Mouse (Mus musculus): ENCODE data around the gene Pld1.

Pld1 gene

DNA sequence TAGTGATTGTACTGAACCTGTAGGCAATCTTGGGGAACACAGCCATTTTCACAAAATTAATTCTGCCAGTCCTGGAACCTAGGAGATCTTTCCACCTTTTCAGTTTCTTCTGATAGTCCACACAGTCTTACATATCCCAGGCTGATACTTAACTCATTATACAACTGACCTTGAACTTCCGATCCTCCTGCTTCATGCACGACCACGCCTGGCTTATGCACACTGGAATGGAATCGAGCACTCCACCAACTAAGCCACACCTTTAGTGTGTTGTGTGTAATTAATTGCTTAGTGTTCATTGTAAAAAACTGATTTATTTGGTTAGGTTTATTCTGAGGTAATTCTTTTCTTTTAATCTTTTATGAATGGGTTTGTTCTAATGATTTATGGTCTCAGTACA, 122.2 kb downstream of the Pld1 start:
- no peak for DNase-seq

DNA sequence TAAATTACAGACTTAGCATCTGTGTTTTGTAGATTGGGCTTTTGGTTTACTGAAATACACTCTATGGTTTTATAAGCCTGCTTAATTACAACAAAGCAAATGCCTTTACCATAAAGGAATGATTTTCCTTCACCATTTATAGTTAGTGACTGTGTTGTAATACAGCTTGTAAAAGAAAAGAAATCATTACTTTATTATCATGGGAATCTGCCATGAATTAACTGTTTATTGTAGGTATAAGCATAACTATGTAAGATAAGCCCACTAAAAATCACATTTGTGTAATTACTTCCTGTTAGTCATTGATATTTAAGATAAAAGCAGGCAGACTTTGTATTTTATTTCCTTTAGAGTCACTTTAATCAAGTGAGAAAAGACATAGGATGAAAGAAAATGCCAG, 122.7 kb downstream of the Pld1 start:
- no peak for DNase-seq

DNA sequence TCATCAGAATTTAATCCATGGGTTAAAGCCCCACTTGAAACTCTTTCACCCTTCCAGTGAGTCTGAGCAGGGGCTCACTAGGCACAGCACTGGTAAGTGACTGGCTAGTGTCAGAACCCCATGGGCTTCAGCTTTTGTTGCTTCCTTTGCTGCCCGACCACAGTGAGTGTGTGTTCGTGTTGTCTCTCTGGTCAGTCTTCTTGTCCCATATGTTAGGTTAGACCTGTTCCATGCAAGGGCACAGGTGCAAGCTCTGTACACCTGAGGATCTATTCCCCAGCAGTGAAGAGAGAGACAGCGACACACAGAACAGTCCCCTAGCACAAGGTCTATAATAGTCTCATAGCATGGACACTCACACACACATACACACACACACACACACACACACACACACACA, 140.7 kb downstream of the Pld1 start:
- no peak for DNase-seq

DNA sequence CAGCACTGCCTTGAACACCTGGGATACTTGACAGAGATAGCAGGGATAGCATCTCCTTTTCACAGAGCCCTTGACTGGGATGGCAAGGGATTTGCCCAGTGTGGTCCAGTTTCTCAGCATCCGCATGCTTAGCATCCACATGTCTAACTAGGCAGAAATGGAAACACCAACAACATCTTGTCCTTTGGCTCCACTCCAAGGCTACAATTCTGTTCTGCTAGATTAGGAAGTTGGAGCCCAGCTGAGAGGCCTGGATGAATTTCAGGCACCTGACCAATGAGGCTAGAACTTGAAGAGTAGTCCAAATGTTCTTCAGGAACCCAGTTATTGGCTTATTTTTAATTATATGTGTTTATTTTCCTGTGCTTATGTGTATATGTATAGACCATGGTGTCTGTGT, 141.6 kb downstream of the Pld1 start:
- DNase-seq: no peak

DNA sequence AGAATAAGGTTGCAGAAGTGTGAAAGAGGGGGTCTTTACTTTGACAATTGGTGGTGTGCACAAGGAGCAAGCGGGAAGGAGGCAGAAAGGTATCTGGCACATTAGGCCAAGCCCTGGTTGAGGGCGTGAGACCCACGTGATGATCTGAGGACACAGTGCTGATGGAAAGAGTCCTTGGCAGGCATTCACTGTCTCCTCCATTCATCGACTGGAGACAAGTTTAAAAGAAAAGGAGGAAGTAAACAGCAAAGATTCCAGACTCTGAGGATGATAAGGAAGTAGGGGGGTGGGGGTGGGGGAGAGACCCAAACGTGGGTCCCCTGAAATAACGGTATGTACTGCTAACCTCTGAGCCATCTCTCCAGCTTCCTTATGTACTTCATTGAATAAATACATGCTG, 142.5 kb downstream of the Pld1 start:
- DNase-seq: peak; percentile 7

DNA sequence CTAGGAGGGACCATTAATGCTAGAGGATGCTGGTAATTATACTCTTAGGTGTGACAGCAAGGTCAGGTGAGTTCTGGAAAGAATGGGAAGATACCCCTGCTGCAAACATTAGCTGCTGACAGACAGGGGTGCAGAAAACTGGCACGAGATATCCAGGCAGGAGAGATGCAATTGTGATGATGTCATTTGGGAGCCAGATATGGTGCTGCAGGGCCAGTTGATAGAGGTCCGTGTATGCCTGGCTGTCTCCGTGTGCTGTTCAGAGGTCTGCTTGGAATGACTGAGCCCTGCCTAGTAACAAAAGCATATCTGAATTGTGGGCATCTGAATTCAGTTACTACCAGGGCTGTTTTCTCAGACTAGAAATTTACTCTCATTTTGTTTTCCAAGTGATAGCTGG, 144.7 kb downstream of the Pld1 start:
- DNase-seq: no peak

DNA sequence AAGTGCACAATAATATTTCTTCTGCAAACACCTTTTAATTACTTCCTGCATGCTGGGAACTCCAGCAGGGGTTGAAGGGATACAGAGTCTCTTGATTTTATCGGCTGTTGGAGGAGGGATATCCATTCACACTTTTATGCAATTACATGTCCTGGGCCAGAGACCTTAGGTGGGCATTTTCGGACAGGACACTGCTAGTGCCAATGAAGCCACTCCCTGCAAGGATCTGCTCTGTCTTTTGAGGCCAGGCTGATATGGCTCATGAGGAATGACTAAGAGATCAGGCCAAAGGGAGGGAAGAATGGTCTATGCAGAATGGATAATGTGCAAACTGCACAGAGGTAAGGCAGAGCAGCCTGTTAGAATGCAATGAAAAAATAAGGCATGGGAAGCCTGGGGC, 145.8 kb downstream of the Pld1 start:
- no peak for DNase-seq

DNA sequence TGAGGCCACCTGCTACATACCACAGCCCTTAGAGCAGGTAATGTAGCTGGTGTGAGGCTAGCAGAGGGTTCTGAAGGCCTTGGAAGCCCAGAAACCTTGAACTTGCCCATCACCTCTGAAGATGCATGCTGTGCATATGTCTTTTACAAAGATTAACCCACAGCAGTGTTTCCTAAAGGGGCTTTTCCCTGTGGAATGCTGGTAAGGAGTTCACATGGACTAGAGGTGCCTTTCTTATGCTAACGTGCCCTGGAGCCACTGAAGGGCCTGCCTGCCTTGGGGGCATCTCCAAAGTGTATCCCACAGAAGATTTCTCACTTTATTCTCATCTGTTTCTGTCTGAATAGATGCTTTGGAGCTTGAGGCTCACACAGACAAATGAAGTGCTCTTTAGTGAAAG, 152.8 kb downstream of the Pld1 start:
- no peak for DNase-seq

DNA sequence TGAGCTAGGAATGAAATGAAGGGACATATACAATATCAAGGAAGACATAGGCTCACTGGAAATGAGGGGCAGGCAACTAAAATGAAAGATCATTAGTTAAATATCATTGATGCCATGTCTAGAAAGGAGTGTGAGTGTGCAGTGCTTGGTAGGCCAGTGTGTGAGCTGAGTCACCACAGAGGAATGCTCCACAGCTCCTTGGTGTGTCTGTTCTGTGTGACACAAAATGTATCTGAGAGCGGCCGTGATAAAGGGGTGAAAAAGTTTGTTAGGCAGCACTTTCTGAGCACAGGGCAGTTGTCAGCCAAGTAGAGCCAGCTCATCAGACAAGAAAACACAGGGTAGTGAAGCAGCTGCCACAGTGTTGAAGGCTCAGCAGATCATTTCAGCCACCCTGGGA, 153.2 kb downstream of the Pld1 start:
- DNase-seq: no peak

DNA sequence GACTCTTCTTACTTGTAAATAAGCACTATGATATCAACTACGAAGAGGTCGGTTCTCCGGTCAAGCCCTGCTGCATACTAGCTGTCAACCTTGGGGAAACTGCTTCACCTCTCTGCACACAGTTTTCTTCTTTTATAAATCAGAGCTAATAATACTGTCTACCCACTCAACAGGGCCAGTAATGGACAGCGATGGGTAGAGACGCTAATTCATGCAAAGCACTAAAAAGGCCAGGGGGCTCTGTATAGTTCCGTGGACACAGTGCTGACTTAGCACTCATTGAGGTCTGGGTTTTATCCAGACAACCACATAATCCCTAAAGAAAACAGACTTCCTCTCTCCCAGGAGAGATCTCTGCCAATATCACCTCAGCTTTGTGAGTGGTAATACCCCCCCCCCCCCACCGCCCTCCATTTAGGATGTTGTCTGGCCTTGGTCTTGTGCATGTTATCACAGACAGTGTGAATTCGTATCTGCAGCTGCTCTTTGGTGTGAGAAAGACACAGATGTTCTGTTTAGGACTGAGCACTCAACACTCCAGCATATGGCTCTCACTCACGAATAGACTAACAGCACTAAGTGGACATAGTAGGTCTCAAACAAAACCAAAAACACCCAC, 155.3 kb downstream of the Pld1 start:
- no peak for DNase-seq

DNA sequence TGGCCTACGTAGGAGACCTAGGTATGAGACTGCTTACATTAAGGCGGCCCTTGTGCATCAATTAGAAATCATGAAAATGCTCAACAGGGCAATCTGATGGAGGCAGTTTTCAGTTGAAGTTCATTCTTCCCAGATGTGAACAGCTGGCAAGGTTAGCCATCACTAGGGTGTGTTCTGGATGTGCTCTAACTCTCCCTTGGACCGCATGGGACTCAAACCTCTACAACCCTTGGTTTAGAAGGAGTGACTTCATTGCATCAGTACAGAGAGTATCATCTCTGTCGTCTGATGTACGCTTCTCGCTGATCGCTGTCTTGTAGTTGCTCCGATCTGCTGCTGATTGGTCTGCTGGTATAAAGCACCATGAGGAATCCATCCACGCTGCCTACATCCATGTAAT, 157.0 kb downstream of the Pld1 start:
- DNase-seq: no peak

DNA sequence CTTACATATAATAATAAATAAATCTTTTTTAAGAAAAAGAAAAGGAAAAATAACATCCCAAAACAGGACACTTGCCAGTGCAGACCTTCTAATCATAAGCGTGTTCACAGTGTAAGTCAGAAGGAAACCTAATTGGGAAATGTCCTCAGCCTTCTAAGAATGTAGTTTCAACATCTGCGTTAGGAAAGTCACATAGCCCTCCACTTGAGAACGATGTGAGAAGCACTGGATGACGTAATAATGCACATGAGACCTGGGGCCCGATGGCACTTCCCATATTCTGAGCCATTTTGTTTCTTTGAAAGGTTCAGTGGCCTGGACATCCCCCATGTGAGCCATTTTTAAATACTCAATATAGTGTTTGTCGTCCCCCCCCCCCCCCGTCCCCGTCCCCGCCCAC, 160.7 kb downstream of the Pld1 start:
- peak; percentile 72 for DNase-seq

DNA sequence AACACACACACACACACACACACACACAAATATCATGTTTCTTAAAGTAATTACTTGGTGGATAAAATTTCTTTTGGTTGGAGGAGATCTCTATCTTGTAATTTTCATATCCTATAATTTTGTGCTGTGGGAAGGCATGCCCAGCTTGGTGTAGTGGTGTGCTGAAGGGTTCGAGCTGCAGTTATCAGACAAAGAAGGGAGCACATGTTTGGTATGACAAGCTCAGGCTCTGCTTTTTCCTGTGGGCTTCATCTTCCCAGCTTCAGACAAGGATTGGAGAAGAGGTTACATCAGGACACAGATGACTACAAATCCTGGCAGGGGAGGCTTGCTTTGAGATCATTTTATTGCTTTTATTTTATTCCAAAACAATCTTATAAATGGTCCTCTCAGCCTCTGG, 166.5 kb downstream of the Pld1 start:
- peak; percentile 7 for DNase-seq

DNA sequence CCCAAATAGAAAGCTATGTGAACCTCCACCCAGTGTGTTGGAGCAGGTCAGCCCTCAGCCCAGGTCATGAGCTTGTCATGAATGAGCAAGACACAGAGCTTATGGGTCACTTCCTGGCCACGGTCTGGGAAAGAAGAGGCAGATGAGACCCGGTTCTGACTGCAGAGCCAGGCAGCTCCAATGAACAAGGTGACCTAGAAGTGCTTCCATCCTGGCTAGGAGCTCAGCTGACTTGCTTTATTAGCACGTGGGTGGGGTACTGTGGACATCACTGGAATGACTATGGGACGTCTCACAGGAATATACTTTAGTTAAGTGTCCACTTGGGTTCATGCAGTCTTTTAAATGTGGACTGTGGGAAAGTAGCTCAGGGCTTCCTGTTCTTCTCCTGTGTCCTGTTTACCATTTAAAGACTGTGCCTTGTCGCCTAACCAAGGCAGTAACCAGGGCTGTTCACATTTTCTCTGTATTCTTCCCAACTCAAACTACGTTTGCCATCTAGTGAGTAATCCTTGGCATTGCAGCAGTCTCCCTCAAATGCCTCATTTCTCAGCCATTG, 169.0 kb downstream of the Pld1 start:
- peak; percentile 60 for DNase-seq

DNA sequence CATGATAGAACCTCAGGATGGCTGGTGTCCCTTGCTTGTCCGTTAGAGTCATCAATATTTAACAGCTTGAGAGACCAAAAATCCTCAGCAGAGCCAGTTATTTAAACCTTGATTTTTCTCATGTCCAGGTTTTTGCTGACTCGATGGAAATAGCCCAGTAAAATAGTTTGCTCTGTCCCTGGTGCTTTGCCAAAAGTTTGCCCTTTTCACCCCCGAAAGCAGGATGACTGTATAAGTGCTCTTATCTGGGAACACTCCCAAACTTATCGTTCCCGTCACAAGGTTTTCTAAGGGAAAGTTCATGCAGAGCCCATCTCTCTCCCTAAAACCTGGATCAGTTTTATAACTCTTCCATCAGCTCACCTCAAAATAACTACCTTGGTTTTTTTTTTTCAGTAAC, 173.0 kb downstream of the Pld1 start:
- peak; percentile 54 for DNase-seq

DNA sequence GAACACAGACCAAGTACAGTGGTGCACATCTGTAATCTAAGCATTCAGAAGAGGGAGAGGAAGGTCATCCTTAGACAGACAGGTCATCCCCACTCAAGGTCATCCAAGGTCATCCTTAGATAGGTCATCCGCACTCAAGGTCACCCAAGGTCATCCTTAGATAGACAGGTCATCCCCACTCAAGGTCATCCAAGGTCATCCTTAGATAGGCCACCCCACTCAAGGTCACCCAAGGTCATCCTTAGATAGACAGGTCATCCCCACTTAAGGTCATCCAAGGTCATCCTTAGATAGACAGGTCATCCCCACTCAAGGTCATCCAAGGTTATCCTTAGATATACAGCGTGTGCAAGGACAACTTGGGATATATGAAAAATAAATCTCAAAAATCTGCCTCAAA, 175.4 kb downstream of the Pld1 start:
- DNase-seq: no peak

DNA sequence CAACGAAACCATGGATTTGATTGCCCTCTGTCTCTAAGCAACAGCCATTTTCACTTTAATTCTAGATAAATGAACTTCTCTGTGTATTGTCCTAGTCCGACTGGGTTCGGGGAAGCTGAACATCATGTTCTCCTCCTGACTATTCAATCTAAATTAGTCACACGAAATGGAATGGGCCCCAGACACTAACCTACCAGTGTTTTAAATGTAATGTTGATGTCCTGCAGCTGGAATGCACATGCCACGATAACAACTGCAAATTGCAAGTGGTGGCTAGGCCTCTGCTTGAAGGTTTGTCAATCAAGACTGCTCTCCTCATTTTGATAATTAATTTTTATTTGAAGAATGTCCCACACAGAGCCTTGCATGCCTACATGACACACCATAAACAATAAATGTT, 203.2 kb downstream of the Pld1 start:
- DNase-seq: peak; percentile 56

DNA sequence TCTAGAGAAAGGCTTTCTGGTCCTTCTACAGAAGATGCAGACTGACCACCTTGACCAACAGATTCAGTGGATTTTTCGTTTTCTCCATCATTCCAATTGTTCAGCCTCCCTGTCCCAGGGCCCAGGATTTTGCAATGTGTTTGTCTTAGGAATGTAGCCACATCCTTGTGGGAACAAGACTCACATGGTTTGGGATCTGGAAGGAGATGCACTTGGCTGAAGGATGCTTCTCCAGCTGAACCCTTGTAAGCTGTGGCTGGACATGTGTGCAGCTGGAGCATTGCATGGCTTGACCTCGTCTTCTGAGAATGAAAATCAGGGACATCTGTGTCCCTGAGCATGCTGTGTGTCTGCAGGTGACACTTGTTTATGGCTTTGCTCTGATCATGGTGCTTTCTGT, 203.6 kb downstream of the Pld1 start:
- DNase-seq: peak; percentile 66

DNA sequence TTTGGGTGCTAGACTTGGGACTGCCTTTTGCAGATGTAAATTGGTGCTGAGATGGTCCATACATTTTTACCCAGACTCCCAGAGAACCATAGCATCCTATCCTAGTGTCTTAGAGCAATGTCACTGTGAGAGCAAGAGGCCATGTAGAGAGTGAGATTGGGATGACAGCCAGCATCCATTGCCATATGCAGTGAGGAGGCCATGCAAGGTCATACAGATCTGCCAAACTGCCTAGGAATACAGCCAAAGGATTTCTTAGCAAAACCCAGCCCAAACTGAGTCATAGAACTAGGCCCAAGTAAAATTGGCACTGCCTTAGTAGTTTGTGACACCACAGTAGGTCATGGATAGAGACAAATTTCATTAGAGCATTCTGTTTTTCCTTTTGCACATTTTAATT, 206.2 kb downstream of the Pld1 start:
- DNase-seq: peak; percentile 57

DNA sequence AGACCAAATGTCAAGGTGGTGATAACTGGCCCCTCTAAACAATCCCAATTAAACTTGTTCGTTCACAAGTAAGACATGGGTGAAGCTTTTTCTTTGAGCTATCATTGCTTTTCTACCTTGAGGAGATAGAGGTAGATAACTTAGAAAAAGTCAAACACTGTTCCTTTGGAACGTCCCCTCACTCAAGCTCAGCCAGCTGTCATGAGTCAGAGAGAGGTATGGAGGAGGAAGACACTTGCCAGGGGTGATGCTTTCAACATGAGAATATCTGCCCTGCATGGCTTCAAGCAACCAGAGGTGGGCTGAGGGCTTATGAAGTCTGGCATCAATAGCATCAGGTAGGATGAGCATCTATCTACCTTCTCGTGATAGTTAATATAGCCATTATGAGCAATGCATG, 207.0 kb downstream of the Pld1 start:
- DNase-seq: no peak

DNA sequence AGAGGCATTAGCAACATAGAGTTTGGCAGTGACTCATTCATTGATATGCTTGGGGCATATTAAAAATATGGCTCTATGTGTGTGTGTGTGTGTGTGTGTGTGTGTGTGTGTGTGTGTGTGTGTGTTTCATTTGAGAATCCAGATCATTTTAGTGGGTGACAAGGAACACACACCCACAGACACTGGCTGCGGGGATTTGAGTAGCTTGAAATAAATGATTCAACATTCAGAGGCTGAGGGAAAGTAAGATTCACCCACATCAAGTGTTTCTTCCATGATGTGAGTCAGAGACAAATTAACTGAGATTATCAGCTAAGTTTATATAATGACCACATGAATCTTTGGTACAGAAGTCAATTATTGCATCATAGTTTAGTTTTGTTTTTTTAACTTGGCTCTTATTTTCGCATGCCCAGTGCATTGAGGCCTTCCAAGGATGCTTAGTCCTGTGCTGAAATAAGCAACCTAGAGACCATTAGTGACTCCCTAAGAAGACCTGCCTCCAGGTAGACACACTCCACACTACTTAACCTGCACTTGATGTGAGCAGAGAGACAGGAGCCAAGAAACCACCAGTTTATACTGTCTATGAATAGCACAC, 211.3 kb downstream of the Pld1 start:
- DNase-seq: peak; percentile 25

DNA sequence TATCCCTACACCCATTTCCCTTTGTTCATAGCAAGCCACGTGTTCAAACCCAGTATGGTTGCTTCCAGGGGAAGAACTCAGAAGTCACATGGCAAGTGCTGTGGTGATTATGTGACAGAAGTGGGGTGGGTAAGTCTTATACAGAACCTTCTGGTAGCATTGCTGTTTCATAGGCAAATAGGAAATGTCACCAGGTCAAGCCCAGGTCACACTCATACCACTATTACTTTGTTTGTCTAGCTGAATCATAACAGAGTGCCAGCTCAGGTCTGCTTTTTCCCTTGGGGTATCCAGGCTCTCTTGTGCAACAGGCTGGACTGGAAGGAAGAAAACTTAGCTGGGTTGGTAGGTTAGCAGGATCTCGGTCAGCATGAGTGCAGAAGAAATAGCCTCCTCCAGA, 219.5 kb downstream of the Pld1 start:
- peak; percentile 41 for DNase-seq

DNA sequence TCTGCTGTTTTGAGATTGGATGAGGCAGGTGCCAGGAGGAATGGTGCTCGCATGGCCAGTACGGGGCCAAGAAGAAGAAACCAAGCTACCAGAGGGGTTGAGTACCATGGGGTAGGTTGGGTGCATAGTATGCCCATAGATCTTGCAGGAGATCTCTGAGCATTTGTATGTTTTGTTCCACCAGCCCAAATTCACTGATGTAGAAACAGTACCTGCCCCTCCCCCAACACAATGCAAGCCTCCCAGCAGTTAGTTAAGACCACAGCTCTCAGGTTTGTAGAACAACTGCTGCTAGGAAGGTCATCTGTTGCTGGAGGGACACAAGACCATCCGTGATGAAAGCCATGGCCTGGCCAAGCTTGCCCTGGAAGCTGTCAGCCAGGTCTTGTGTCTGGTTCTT, 220.4 kb downstream of the Pld1 start:
- DNase-seq: no peak

DNA sequence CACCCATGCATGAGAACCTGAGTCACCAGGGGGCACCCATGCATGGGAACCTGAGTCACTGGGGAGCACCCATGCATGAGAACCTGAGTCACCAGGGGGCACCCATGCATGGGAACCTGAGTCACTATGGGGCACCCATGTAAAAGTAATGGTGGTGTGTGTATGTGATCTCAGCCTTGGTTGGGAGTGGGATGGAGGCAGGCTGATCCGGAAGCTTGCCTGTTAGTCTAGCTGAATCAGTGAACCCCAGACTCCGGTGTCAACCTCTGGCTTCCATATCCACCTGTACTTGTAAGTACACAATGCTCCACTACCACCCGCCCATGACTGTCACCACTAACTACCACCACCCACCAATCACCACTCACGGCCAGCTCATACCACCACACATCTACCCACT, 223.9 kb downstream of the Pld1 start:
- DNase-seq: no peak

DNA sequence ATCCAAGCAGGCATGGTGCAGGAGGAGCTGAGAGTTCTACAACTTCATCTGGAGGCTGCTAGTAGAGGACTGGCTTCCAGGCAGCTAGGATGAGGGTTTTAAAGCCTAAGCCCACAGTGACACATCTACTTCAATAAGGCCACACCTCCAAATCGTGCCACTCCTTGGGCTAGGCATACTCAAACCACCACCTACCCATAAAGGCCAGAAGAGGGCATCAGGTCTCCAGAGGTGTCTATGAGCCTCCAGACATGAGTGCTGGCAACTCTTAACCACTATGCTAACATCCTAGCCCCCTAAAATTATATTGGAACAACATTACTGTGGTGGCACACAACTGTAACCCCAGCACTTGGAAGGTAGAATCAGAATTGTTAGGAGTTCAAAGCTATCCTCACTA, 226.2 kb downstream of the Pld1 start:
- no peak for DNase-seq

All from lung, postnatal 36 days (tissue).